Mouse (Mus musculus) brain, embryonic 18.5 days (tissue): Measurements from ENCODE around the gene Gm21209.
"Not testable (repeated sequence)": the region's sequence is repeated elsewhere in the genome, so short reads cannot be mapped to it uniquely, and the experiment has no call there.

ENCODE experiments used
- DNase-seq: peaks from one replicate; pipeline ENCODE4 v3.0.0-alpha.2; 2012; ENCODE audit warnings: low read depth, low spot score

Gene Gm21209

DNA sequence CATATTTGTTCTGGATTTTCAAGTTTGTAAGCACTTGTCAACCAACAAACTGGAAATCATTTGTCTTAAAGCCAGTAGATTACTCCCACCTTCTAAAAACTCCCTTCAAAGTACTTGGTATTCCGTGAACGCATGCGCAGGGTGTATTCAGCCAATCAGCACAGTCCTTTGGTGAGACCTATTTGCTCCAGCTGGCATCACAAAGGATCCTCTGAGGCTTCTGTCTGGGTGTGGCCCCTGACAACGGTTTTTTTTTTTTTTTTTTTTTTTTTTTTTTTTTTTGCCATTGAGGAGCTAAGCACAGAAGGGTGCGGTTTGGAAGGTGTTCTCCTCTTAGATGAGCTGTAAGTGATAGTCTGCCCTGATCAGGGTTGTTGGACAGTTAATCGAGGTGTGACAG lies at the start of gene Gm21209:
Gene Gm21209, plus strand, starts transcription at position 301 of the 400 bp plus-strand sequence.
- not testable (repeated sequence) for DNase-seq
